Mouse (Mus musculus): Measurements from ENCODE around the gene Nadk.

DNA sequence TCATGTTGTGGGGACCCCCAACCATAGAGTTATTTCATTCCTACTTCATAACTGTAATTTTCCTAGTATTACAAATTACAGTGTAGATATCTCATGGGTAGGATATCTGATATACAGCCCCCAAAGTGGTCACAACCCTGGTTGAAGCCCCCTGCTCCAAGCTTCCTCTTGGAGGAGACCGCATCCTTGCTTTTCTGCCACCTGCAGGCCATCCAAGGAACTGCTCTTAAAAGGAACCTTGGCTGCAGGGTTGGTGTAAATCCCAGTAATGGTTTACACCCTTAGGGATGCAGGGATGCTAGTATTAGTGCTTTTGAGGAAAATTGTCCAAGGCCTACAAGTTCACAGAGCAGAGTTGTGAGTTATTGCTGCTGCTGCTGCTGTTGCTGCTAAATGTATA is 18.2 kb downstream of the Nadk start:
- TF ChIP-seq FLI1 (IDR thresholded peaks at IDR 0.05; ENCODE audit: low read length) = no peak
- TF ChIP-seq GATA1 (IDR thresholded peaks at IDR 0.05; ENCODE audit: borderline replicate concordance, low read length) = no peak
